Mouse (Mus musculus) ES-E14 (cell line): ENCODE data around the gene Defb45.

Experiments
- CHD2 ChIP-seq: IDR thresholded peaks from 2 replicates; pipeline ENCODE4 v1.6.1; 2014; ENCODE audit warnings: mild to moderate bottlenecking, low read depth, low read length, inconsistent platforms
- MAFK ChIP-seq: IDR thresholded peaks from 2 replicates; pipeline ENCODE4 v1.6.1; 2014; ENCODE audit warnings: mild to moderate bottlenecking, low read depth, low read length, inconsistent platforms; ENCODE audit not compliant: insufficient read depth
- ZC3H11A ChIP-seq: IDR thresholded peaks from 2 replicates; pipeline ENCODE4 v1.6.1; 2012; ENCODE audit warnings: low read depth, mild to moderate bottlenecking, inconsistent platforms, low read length, borderline replicate concordance

DNA sequence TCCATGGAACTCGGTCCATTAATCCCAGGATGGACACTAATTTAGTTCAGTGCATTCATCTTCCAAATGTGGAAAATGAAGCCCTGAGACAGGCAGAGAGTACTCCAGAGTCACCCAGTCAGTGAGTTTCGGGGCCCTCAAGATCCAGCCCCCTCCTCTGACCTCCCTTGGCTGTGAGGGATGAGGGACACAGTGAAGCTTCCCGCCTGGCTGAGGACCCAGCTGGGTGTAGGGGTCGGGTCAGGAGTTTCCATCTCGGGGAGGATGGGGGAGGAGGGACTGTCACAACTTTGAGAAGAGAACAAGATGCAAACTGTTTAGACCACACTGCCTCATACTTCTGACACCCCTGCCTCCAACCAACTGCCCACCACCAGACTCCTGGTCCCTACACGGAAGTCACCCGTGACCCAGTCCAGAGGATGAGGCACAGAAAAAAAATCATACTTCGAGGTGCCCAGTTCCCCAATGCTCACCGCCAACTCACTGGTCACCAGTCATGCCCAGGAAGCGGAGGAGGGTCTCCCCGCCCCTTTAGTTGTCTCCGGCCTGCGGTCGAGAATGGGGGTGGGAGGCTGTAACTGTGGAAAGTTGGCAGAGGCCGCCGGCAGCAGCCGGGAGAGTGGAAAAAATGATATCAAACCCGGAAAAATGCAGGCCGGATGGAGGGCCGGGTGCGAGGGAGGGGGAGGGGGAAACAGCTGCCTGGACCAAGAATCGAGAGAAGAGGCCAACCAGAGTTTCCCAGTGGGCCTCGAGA is 37.2 kb upstream of the Defb45 start:
- TF ChIP-seq MAFK (no peak), CHD2 (no peak), ZC3H11A (no peak)
